Mouse (Mus musculus): ENCODE measurements around the gene Ccdc28b. TPM values are rescaled to one million over a fixed set of nuclear protein-coding genes. Genes with fewer than 3 reads are reported as not detected.

The Ccdc28b gene
- polyA plus RNA-seq, 1 experiment = 14.8 TPM

DNA sequence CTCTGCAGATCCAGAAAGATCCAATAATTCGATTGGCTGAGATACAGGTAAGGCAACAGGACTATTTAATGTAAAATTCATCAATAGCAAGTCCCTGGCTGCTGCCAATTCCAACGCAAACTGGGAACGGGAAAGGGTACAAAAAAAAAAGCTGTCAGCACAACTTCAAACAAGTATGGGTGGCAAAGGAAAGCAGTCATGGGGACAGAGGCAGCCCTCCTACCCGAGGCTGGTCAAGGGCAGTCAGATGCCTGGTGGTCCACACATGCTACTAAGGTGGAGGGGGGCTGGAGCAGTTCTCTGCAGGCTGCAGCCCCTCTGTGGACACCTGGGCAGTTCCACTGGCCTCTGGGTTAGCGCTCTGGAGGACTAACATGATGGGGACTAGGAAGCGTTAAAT lies 2.3 kb upstream of the Ccdc28b start:
- H3K36me3 ChIP-seq (ENCODE audit: control insufficient read depth, insufficient read depth) = peaks cover 6% of the 10 kb centered on the region
- H3K4me2 ChIP-seq (ENCODE audit: low read depth) = no peak overlapping the region
- no peak overlapping the region for H3ac ChIP-seq (ENCODE audit: control insufficient read depth, insufficient read length)
- TF ChIP-seq SRF (IDR thresholded peaks at IDR 0.05; ENCODE audit: control insufficient read depth, insufficient read length, low read depth) = no peak
- TF ChIP-seq TCF3 (IDR thresholded peaks at IDR 0.05; ENCODE audit: insufficient read length, low read depth) = no peak
- no peak for TF ChIP-seq CEBPB (IDR thresholded peaks at IDR 0.05; ENCODE audit: insufficient read depth, poor library complexity, severe bottlenecking)
- no peak for TF ChIP-seq USF1 (IDR thresholded peaks at IDR 0.05; ENCODE audit: low read depth)
- no peak for TF ChIP-seq MAX (IDR thresholded peaks at IDR 0.05; ENCODE audit: low read depth)
- no peak for TF ChIP-seq MYOG (IDR thresholded peaks at IDR 0.05; ENCODE audit: control insufficient read depth in 1 of 3, insufficient read depth in 1 of 3, insufficient read length in 2 of 3, low read depth in 2 of 3)
- no peak for TF ChIP-seq TCF12 (IDR thresholded peaks at IDR 0.05; ENCODE audit: insufficient read depth, poor library complexity, severe bottlenecking)
- TF ChIP-seq POLR2AphosphoS2 (IDR thresholded peaks at IDR 0.05; ENCODE audit: insufficient read length, low read depth) = no peak
- TF ChIP-seq REST (IDR thresholded peaks at IDR 0.05; ENCODE audit: insufficient read depth, insufficient read length) = no peak
- TF ChIP-seq MYOD1 (IDR thresholded peaks at IDR 0.05; ENCODE audit: control insufficient read depth in 1 of 3, insufficient read length in 2 of 3, low read depth in 2 of 3) = no peak
- TF ChIP-seq POLR2A (IDR thresholded peaks at IDR 0.05; ENCODE audit: insufficient read length, low read depth) = no peak
- no peak for TF ChIP-seq E2F4 (IDR thresholded peaks at IDR 0.05; ENCODE audit: insufficient read depth)
- no peak overlapping the region for H3K4me3 ChIP-seq
- no peaks in the 10 kb centered on the region for H3K27me3 ChIP-seq (ENCODE audit: control insufficient read depth, insufficient read depth, insufficient read length)
- H3K79me2 ChIP-seq (ENCODE audit: control insufficient read depth, insufficient read depth) = no peaks in the 10 kb centered on the region

GRCm38 (mm10) chr4:129625496-129625895 lies 1.7 kb upstream of the Ccdc28b start:
- H3ac ChIP-seq (ENCODE audit: control insufficient read depth, insufficient read length) = no peak overlapping the region
- H3K79me2 ChIP-seq (ENCODE audit: control insufficient read depth, insufficient read depth) = no peaks in the 10 kb centered on the region
- H3K4me3 ChIP-seq = no peak overlapping the region
- peaks cover 6% of the 10 kb centered on the region for H3K36me3 ChIP-seq (ENCODE audit: control insufficient read depth, insufficient read depth)
- H3K4me2 ChIP-seq (ENCODE audit: low read depth) = no peak overlapping the region
- TF ChIP-seq REST (IDR thresholded peaks at IDR 0.05; ENCODE audit: insufficient read depth, insufficient read length) (no peak), USF1 (IDR thresholded peaks at IDR 0.05; ENCODE audit: low read depth) (no peak), POLR2AphosphoS2 (IDR thresholded peaks at IDR 0.05; ENCODE audit: insufficient read length, low read depth) (no peak), TCF12 (IDR thresholded peaks at IDR 0.05; ENCODE audit: insufficient read depth, poor library complexity, severe bottlenecking) (no peak), MAX (IDR thresholded peaks at IDR 0.05; ENCODE audit: low read depth) (no peak), MYOD1 (IDR thresholded peaks at IDR 0.05; ENCODE audit: control insufficient read depth in 1 of 3, insufficient read length in 2 of 3, low read depth in 2 of 3) (no peak), CEBPB (IDR thresholded peaks at IDR 0.05; ENCODE audit: insufficient read depth, poor library complexity, severe bottlenecking) (no peak), E2F4 (IDR thresholded peaks at IDR 0.05; ENCODE audit: insufficient read depth) (no peak), SRF (IDR thresholded peaks at IDR 0.05; ENCODE audit: control insufficient read depth, insufficient read length, low read depth) (no peak), MYOG (IDR thresholded peaks at IDR 0.05; ENCODE audit: control insufficient read depth in 1 of 3, insufficient read depth in 1 of 3, insufficient read length in 2 of 3, low read depth in 2 of 3) (no peak), POLR2A (IDR thresholded peaks at IDR 0.05; ENCODE audit: insufficient read length, low read depth) (no peak), TCF3 (IDR thresholded peaks at IDR 0.05; ENCODE audit: insufficient read length, low read depth) (no peak)
- H3K27me3 ChIP-seq (ENCODE audit: control insufficient read depth, insufficient read depth, insufficient read length) = no peaks in the 10 kb centered on the region

GRCm38 (mm10) chr4:129625029-129625370 lies 1.3 kb upstream of the Ccdc28b start:
- Histone ChIP-seq H3K4me2 (ENCODE audit: low read depth) (peak overlapping the region; percentile 99), H3K4me3 (no peak overlapping the region), H3K36me3 (ENCODE audit: control insufficient read depth, insufficient read depth) (peaks cover 6% of the 10 kb centered on the region), H3ac (ENCODE audit: control insufficient read depth, insufficient read length) (no peak overlapping the region), H3K79me2 (ENCODE audit: control insufficient read depth, insufficient read depth) (no peaks in the 10 kb centered on the region), H3K27me3 (ENCODE audit: control insufficient read depth, insufficient read depth, insufficient read length) (no peaks in the 10 kb centered on the region)
- TF ChIP-seq REST (IDR thresholded peaks at IDR 0.05; ENCODE audit: insufficient read depth, insufficient read length) = no peak

DNA sequence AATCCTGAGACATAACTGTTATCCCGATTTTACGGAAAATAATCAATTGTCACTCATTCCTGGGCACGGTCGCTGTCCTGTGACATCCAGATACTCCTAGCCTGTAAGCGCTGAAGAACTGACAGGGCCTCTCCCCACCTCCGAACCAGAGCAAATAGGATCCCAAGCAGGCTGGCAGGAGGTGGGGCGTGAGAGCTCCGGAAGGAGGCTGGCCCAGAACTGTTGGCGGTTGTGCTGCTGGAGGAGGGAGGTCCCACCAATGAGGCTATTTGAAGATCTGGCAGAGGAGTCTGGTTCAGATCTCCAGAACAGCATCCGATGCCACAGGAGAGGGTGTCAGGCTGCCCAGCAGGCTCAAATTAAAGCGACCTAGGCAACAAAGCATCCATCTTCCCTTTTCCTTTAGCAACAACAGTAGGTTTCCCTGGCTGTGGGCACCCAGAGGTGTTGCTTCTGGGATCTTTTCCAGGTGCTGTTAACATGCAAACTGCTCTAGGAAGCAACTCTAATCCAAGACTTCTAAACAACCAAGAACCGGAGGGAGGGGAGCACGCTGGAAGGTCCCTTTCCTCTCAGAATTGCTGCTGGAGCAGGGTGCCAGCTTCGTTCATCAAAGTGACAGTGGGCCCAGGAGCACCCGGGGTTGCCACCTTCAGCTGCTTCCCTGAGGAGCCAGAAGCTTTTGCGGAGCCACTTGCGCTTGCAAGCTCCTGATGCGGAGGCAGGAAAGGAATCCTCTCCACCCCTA lies 708 bp upstream of the Ccdc28b start:
- H3K4me2 ChIP-seq (ENCODE audit: low read depth) = peak overlapping the region; percentile 99
- no peaks in the 10 kb centered on the region for H3K27me3 ChIP-seq (ENCODE audit: control insufficient read depth, insufficient read depth, insufficient read length)
- no peaks in the 10 kb centered on the region for H3K79me2 ChIP-seq (ENCODE audit: control insufficient read depth, insufficient read depth)
- TF ChIP-seq POLR2A (IDR thresholded peaks at IDR 0.05; ENCODE audit: insufficient read length, low read depth) (peak; percentile 31), POLR2AphosphoS2 (IDR thresholded peaks at IDR 0.05; ENCODE audit: insufficient read length, low read depth) (peak; percentile 72), TCF3 (IDR thresholded peaks at IDR 0.05; ENCODE audit: insufficient read length, low read depth) (no peak), CEBPB (IDR thresholded peaks at IDR 0.05; ENCODE audit: insufficient read depth, poor library complexity, severe bottlenecking) (no peak), TCF12 (IDR thresholded peaks at IDR 0.05; ENCODE audit: insufficient read depth, poor library complexity, severe bottlenecking) (no peak), E2F4 (IDR thresholded peaks at IDR 0.05; ENCODE audit: insufficient read depth) (no peak)
- H3ac ChIP-seq (ENCODE audit: control insufficient read depth, insufficient read length) = no peak overlapping the region
- H3K36me3 ChIP-seq (ENCODE audit: control insufficient read depth, insufficient read depth) = peaks cover 6% of the 10 kb centered on the region
- peak overlapping the region; percentile 50 for H3K4me3 ChIP-seq

GRCm38 (mm10) chr4:129622803-129623535 lies 778 bp downstream of the Ccdc28b start:
- no peaks in the 10 kb centered on the region for H3K27me3 ChIP-seq (ENCODE audit: control insufficient read depth, insufficient read depth, insufficient read length)
- H3ac ChIP-seq (ENCODE audit: control insufficient read depth, insufficient read length) = no peak overlapping the region
- H3K4me3 ChIP-seq = peak overlapping the region; percentile 50
- H3K4me2 ChIP-seq (ENCODE audit: low read depth) = peak overlapping the region; percentile 99
- H3K79me2 ChIP-seq (ENCODE audit: control insufficient read depth, insufficient read depth) = peaks cover 5% of the 10 kb centered on the region
- no peak for TF ChIP-seq REST (IDR thresholded peaks at IDR 0.05; ENCODE audit: insufficient read depth, insufficient read length)
- no peak for TF ChIP-seq POLR2AphosphoS2 (IDR thresholded peaks at IDR 0.05; ENCODE audit: insufficient read length, low read depth)
- no peak for TF ChIP-seq TCF12 (IDR thresholded peaks at IDR 0.05; ENCODE audit: insufficient read depth, poor library complexity, severe bottlenecking)
- no peak for TF ChIP-seq POLR2A (IDR thresholded peaks at IDR 0.05; ENCODE audit: insufficient read length, low read depth)
- TF ChIP-seq MAX (IDR thresholded peaks at IDR 0.05; ENCODE audit: low read depth) = no peak
- TF ChIP-seq SRF (IDR thresholded peaks at IDR 0.05; ENCODE audit: control insufficient read depth, insufficient read length, low read depth) = no peak
- no peak for TF ChIP-seq CEBPB (IDR thresholded peaks at IDR 0.05; ENCODE audit: insufficient read depth, poor library complexity, severe bottlenecking)
- TF ChIP-seq MYOG (IDR thresholded peaks at IDR 0.05; ENCODE audit: control insufficient read depth in 1 of 3, insufficient read depth in 1 of 3, insufficient read length in 2 of 3, low read depth in 2 of 3) = no peak
- no peak for TF ChIP-seq MYOD1 (IDR thresholded peaks at IDR 0.05; ENCODE audit: control insufficient read depth in 1 of 3, insufficient read length in 2 of 3, low read depth in 2 of 3)
- TF ChIP-seq TCF3 (IDR thresholded peaks at IDR 0.05; ENCODE audit: insufficient read length, low read depth) = no peak
- peaks cover 6% of the 10 kb centered on the region for H3K36me3 ChIP-seq (ENCODE audit: control insufficient read depth, insufficient read depth)

All from myocyte (in vitro differentiated cells).